Mouse (Mus musculus): Measurements from ENCODE around the gene Mau2. TPM values are rescaled to one million over a fixed set of nuclear protein-coding genes. Genes with fewer than 3 reads are reported as not detected.
"Not testable (repeated sequence)": the region's sequence is repeated elsewhere in the genome, so short reads cannot be mapped to it uniquely, and the experiment has no call there.

Gene Mau2
- polyA plus RNA-seq, 1 experiment from 2014 or later, result 44.8 TPM

DNA sequence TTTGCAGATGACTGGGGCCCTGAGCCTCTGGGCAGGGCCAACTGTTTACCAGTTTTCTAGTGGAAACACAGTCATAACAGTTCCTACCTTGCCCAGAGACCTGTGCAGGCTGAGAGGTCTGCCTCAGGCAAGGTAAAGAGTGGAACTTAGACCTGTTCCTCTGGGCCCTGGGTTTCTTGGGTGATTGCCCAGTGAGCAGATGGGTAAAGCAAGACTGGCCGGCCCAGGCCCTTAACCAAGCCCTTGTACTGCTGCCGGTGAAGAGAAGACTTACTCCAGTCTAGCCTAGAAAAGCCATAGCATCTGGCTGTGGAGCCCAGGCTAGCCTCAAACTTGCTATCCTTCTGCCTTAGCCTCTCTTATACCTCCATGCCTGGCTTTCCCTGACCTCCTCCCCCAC is 39.4 kb upstream of the Mau2 start:
- ATAC-seq (replicated peaks; ENCODE audit: insufficient number of reproducible peaks, low FRiP score, low TSS enrichment, low read depth) (no peak), DNase-seq (ENCODE audit: low spot score) (no peak)
- H3K36me3 ChIP-seq (replicated peaks; ENCODE audit: control insufficient read depth, insufficient read depth, low read depth, low read length), result no peaks in the 10 kb centered on the region
- no peaks in the 10 kb centered on the region for H3K9me3 ChIP-seq (replicated peaks; ENCODE audit: control insufficient read depth, low read length)
- H3K27ac ChIP-seq (replicated peaks; ENCODE audit: low read depth, low read length), result no peak overlapping the region
- H3K4me3 ChIP-seq (ENCODE audit: low read depth, low read length), result no peak overlapping the region
- H3K27me3 ChIP-seq (ENCODE audit: control insufficient read depth, insufficient read depth, low read length), result peaks cover 48% of the 10 kb centered on the region
- 89% methylated on average over 2 of the region's 2 CpGs for WGBS
- no peak overlapping the region for H3K9ac ChIP-seq (replicated peaks; ENCODE audit: low read length)
- H3K4me2 ChIP-seq (ENCODE audit: low read depth, low read length), result no peak overlapping the region
- peaks cover 4% of the 10 kb centered on the region; the same call in 1 of the 2 replicates for H3K4me1 ChIP-seq (ENCODE audit: control insufficient read depth, insufficient read depth, low read length)

DNA sequence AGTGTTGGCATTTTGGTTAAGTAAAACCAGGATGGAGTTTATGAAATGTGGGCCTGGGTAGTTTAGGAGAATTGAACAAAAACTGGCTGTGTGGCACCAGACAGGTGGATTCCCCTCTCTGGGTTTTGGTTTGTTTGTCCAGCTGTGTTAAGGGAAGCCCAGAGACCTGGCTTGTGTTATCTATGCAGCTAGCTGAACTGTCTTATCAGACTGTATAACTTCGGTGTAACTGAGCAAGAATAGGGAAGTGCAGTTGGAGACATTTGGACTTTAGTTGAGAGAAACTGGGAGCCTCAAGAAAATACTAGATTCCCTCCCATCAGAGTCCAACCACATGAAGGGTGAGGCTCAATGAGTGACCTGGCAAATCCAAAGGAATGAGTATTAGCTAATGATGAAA is 31.1 kb upstream of the Mau2 start:
- Histone ChIP-seq H3K27me3 (ENCODE audit: control insufficient read depth, insufficient read depth, low read length) (no peaks in the 10 kb centered on the region), H3K9ac (replicated peaks; ENCODE audit: low read length) (no peak overlapping the region), H3K4me2 (ENCODE audit: low read depth, low read length) (no peak overlapping the region), H3K4me3 (ENCODE audit: low read depth, low read length) (no peak overlapping the region), H3K36me3 (replicated peaks; ENCODE audit: control insufficient read depth, insufficient read depth, low read depth, low read length) (no peaks in the 10 kb centered on the region; the same call in 1 of the 2 replicates), H3K27ac (replicated peaks; ENCODE audit: low read depth, low read length) (no peak overlapping the region), H3K4me1 (ENCODE audit: control insufficient read depth, insufficient read depth, low read length) (no peaks in the 10 kb centered on the region), H3K9me3 (replicated peaks; ENCODE audit: control insufficient read depth, low read length) (no peaks in the 10 kb centered on the region)
- ATAC-seq (replicated peaks; ENCODE audit: insufficient number of reproducible peaks, low FRiP score, low TSS enrichment, low read depth) (no peak), DNase-seq (ENCODE audit: low spot score) (no peak)
- WGBS, result 92% methylated on average over 1 of the region's 1 CpGs

DNA sequence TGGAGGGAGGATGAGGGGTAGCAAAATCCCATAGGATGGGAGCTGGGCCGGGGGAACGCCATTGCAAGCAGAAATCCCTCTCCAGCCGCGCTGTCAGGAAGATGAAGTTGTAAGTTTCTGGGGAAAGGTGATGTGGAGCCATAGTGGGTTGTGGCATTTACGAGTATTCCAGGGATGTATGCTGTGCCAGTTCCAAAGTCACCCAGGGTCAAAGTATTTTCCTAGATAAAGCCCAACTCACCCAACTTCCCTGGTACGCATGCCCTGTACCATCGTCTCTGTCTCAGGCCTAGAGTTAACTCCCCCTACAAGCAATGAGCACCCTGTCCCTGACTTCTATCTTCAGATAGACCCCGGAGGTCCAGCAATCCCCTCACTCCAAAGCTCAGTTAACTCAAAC is 30.6 kb upstream of the Mau2 start:
- ATAC-seq (replicated peaks; ENCODE audit: insufficient number of reproducible peaks, low FRiP score, low TSS enrichment, low read depth), result no peak
- no peak for DNase-seq (ENCODE audit: low spot score)
- peak overlapping the region; percentile 29; the same call in 1 of the 2 replicates for H3K4me2 ChIP-seq (ENCODE audit: low read depth, low read length)

DNA sequence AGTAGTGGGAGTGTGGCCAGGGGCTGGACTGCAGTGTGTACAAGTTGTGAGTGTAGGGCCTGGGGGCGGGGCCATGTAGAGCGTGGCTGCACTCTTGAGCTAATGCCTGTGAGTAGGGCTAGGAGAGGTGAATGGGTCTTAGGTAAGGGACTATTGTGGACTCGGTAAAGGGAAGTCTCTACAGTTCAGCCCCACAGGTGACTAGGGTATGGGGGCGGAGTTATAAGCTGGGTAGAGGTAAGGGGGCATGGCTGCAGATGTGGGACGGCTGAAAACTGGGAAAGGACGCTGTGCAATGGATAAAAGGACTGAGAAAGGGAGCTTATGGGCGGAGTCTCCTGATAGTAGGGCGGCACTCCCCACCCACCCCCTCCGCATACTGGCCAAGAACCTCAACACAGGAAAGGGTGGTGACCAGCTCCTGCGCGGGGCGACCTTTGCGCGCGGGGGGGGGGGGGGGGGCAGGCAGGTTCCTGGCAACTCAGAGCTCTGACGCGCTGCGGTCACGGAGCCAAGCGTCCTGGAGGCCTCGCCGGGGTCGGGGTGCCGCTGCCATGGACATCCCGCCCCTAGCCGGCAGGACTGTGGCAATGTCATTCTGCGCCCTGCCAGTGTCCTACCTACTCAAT is 30.0 kb upstream of the Mau2 start, which contains the start of gene Tm6sf2:
Tm6sf2 (plus strand) TSS at position 484 of the 629 bp plus-strand sequence.
- ATAC-seq (replicated peaks; ENCODE audit: insufficient number of reproducible peaks, low FRiP score, low TSS enrichment, low read depth), result peak; percentile 57
- DNase-seq (ENCODE audit: low spot score), result no peak
- 13% methylated on average over 23 of the region's 27 CpGs for WGBS
- H3K36me3 ChIP-seq (replicated peaks; ENCODE audit: control insufficient read depth, insufficient read depth, low read depth, low read length), result peaks cover 2% of the 10 kb centered on the region
- no peak within 1 kb of the TSS for H3K27ac ChIP-seq (replicated peaks; ENCODE audit: low read depth, low read length)
- H3K4me2 ChIP-seq (ENCODE audit: low read depth, low read length), result peak within 1 kb of the TSS; percentile 29
- H3K27me3 ChIP-seq (ENCODE audit: control insufficient read depth, insufficient read depth, low read length), result no peaks in the 10 kb centered on the region
- H3K4me3 ChIP-seq (ENCODE audit: low read depth, low read length), result no peak within 1 kb of the TSS
- no peaks in the 10 kb centered on the region for H3K4me1 ChIP-seq (ENCODE audit: control insufficient read depth, insufficient read depth, low read length)
- H3K9ac ChIP-seq (replicated peaks; ENCODE audit: low read length), result 0 out of 2 replicates have a peak within 1 kb of the TSS, but pooled peaks have one; percentile 18
- no peaks in the 10 kb centered on the region for H3K9me3 ChIP-seq (replicated peaks; ENCODE audit: control insufficient read depth, low read length)

More for the DNA sequence above, 30.6 kb upstream of the Mau2 start:
- Histone ChIP-seq H3K27me3 (ENCODE audit: control insufficient read depth, insufficient read depth, low read length) (no peaks in the 10 kb centered on the region), H3K4me1 (ENCODE audit: control insufficient read depth, insufficient read depth, low read length) (no peaks in the 10 kb centered on the region), H3K36me3 (replicated peaks; ENCODE audit: control insufficient read depth, insufficient read depth, low read depth, low read length) (peaks cover under 1% of the 10 kb centered on the region), H3K9ac (replicated peaks; ENCODE audit: low read length) (no peak overlapping the region), H3K9me3 (replicated peaks; ENCODE audit: control insufficient read depth, low read length) (no peaks in the 10 kb centered on the region), H3K4me3 (ENCODE audit: low read depth, low read length) (no peak overlapping the region), H3K27ac (replicated peaks; ENCODE audit: low read depth, low read length) (no peak overlapping the region)
- 56% methylated on average over 8 of the region's 8 CpGs for WGBS

DNA sequence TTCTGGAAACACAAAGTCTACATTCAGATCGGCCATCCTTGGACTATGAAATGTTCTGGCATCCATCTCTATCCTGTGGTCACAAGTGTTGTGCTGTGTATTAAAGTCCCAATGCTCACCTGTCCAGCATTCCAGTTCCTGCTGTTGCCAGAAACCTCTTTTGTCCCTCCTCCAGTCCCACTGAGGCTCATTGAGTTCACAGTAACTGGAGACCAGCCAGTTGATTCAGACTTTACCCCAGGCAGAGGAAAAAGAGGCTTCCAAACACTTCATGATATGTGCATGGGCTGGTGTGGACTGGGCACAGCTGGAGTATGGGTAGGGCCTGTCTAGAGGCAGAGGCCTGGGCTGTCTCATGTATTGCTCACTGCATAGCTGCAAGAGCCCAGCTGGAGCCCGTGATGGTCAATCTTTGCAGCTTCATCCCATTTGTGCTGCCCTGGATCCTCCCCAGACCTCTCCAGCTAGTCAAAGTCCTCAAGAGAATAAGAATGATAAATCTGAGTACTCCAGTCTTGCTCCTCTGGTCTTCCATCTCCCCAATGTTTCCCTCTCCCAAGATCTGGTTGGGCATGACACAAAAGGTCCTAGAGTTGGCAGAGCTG is 29.4 kb upstream of the Mau2 start:
- H3K4me1 ChIP-seq (ENCODE audit: control insufficient read depth, insufficient read depth, low read length), result no peaks in the 10 kb centered on the region
- H3K4me2 ChIP-seq (ENCODE audit: low read depth, low read length), result no peak overlapping the region
- no peaks in the 10 kb centered on the region for H3K27me3 ChIP-seq (ENCODE audit: control insufficient read depth, insufficient read depth, low read length)
- H3K36me3 ChIP-seq (replicated peaks; ENCODE audit: control insufficient read depth, insufficient read depth, low read depth, low read length), result peaks cover 4% of the 10 kb centered on the region
- no peaks in the 10 kb centered on the region for H3K9me3 ChIP-seq (replicated peaks; ENCODE audit: control insufficient read depth, low read length)
- no peak overlapping the region for H3K9ac ChIP-seq (replicated peaks; ENCODE audit: low read length)
- 80% methylated on average over 2 of the region's 2 CpGs for WGBS
- no peak overlapping the region for H3K4me3 ChIP-seq (ENCODE audit: low read depth, low read length)
- no peak for ATAC-seq (replicated peaks; ENCODE audit: insufficient number of reproducible peaks, low FRiP score, low TSS enrichment, low read depth)
- H3K27ac ChIP-seq (replicated peaks; ENCODE audit: low read depth, low read length), result no peak overlapping the region
- DNase-seq (ENCODE audit: low spot score), result no peak

DNA sequence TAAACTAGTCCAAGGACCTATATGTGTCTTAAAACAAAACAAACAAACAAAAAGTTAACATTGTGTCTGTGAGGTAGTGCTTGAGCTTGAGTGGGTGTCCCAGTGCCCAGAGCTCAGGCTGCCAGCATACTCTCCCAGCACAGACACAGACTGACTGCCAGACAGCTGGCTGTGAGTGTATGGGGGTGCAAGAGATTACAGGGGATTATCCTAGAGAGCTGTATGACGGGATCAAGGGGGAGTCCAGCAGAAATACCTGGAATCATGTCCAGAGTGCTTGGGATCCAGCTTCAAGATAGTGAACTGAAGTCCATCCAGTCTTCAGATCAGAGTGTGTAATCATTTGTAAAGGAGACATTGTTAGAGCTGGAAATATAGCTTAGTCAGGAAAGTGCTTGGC is 15.2 kb upstream of the Mau2 start:
- Histone ChIP-seq H3K27me3 (ENCODE audit: control insufficient read depth, insufficient read depth, low read length) (no peaks in the 10 kb centered on the region), H3K4me2 (ENCODE audit: low read depth, low read length) (no peak overlapping the region), H3K27ac (replicated peaks; ENCODE audit: low read depth, low read length) (no peak overlapping the region), H3K36me3 (replicated peaks; ENCODE audit: control insufficient read depth, insufficient read depth, low read depth, low read length) (peaks cover 14% of the 10 kb centered on the region), H3K4me3 (ENCODE audit: low read depth, low read length) (no peak overlapping the region), H3K9me3 (replicated peaks; ENCODE audit: control insufficient read depth, low read length) (no peaks in the 10 kb centered on the region), H3K9ac (replicated peaks; ENCODE audit: low read length) (no peak overlapping the region), H3K4me1 (ENCODE audit: control insufficient read depth, insufficient read depth, low read length) (no peaks in the 10 kb centered on the region)
- DNase-seq (ENCODE audit: low spot score) (no peak), ATAC-seq (replicated peaks; ENCODE audit: insufficient number of reproducible peaks, low FRiP score, low TSS enrichment, low read depth) (no peak)
- 90% methylated on average over 1 of the region's 1 CpGs for WGBS

DNA sequence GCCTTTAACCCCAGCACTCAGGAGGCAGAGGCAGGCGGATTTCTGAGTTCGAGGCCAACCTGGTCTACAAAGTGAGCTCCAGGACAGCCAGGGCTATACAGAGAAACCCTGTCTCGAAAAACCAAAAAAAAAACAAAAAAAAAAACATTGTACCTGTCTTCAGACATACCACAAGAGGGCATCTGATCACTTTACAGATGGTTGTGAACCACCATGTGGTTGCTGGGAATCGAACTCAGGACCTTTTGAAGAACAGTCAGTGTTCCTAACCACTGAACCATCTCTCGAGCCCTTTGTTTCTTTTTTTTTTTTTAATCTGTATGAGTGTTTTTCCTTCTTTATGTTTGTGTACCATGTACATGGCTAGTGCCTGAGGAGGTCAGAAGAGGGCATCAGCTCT is 7.9 kb upstream of the Mau2 start:
- not testable (repeated sequence) for H3K9ac ChIP-seq (replicated peaks; ENCODE audit: low read length); H3K9me3 ChIP-seq (replicated peaks; ENCODE audit: control insufficient read depth, low read length); DNase-seq (ENCODE audit: low spot score); H3K4me2 ChIP-seq (ENCODE audit: low read depth, low read length); H3K27ac ChIP-seq (replicated peaks; ENCODE audit: low read depth, low read length); H3K36me3 ChIP-seq (replicated peaks; ENCODE audit: control insufficient read depth, insufficient read depth, low read depth, low read length); H3K4me1 ChIP-seq (ENCODE audit: control insufficient read depth, insufficient read depth, low read length); H3K27me3 ChIP-seq (ENCODE audit: control insufficient read depth, insufficient read depth, low read length); H3K4me3 ChIP-seq (ENCODE audit: low read depth, low read length); ATAC-seq (replicated peaks; ENCODE audit: insufficient number of reproducible peaks, low FRiP score, low TSS enrichment, low read depth)
- WGBS, result 96% methylated on average over 5 of the region's 5 CpGs

DNA sequence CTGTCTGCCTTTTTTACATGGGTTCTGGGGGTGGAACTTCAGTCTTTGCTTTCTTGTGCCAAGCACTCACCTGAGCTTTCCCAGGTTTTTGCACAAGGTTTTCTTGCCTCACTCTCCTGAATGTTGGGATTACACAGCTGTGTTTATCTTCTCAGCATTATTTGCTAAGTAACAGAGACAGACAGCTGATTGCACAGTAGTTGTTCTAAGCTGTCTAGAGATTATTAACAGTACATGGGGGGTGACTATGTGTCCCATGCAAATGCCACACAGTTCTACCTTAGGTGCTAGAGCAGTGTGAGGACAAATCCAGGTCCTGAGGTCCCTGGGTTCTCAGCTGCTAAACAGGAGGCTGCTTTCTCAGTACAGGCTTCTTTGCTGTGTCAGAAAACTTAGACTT is 7.1 kb upstream of the Mau2 start:
- no peaks in the 10 kb centered on the region for H3K4me1 ChIP-seq (ENCODE audit: control insufficient read depth, insufficient read depth, low read length)
- ATAC-seq (replicated peaks; ENCODE audit: insufficient number of reproducible peaks, low FRiP score, low TSS enrichment, low read depth) (no peak), DNase-seq (ENCODE audit: low spot score) (no peak)
- no peak overlapping the region for H3K4me3 ChIP-seq (ENCODE audit: low read depth, low read length)
- H3K9ac ChIP-seq (replicated peaks; ENCODE audit: low read length), result no peak overlapping the region
- H3K27ac ChIP-seq (replicated peaks; ENCODE audit: low read depth, low read length), result no peak overlapping the region
- no peaks in the 10 kb centered on the region for H3K9me3 ChIP-seq (replicated peaks; ENCODE audit: control insufficient read depth, low read length)
- H3K4me2 ChIP-seq (ENCODE audit: low read depth, low read length), result no peak overlapping the region
- H3K27me3 ChIP-seq (ENCODE audit: control insufficient read depth, insufficient read depth, low read length), result no peaks in the 10 kb centered on the region
- peaks cover 9% of the 10 kb centered on the region for H3K36me3 ChIP-seq (replicated peaks; ENCODE audit: control insufficient read depth, insufficient read depth, low read depth, low read length)
